Mouse (Mus musculus): ENCODE data around the gene Phf23.

GRCm38 (mm10) chr11:69947337-69948065 is 48.1 kb upstream of the Phf23 start:
- TF ChIP-seq EP300 (IDR thresholded peaks at IDR 0.05; ENCODE audit: insufficient read depth, low read depth, low read length) (no peak), CTCF (IDR thresholded peaks at IDR 0.05; ENCODE audit: low read depth, low read length) (no peak), POLR2A (IDR thresholded peaks at IDR 0.05; ENCODE audit: insufficient read depth, low read length) (no peak)
